Mouse (Mus musculus): ENCODE data around the gene Mpp3. TPM values are rescaled to one million over a fixed set of nuclear protein-coding genes. Genes with fewer than 3 reads are reported as not detected.

Gene Mpp3
- polyA plus RNA-seq, 1 experiment, result 3.8 TPM

DNA sequence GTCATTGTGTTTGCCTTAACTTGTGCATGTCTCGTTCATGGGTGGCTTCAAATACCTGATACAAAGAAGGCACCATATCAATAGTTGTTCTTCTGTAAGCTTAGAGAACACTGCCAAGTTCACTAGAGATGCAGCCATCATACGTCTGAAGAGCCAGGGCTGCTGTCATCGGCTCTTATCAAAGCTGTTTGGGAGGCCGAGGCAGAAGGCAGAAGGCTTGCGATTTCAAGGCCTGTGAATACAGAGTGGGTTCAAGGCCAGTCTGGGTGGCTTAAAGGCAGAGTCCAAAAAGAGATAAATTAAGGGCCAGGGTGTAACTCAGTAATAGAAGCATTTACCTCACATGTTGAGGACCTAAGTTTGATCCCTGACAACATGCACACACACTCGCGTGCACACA lies 8.1 kb upstream of the Mpp3 start:
- Histone ChIP-seq H3K9me3 (replicated peaks; ENCODE audit: control insufficient read depth, insufficient read depth, low read length, poor library complexity, severe bottlenecking) (no peaks in the 10 kb centered on the region), H3K4me1 (ENCODE audit: control insufficient read depth, insufficient read depth, low read length) (peaks cover 1% of the 10 kb centered on the region), H3K4me3 (ENCODE audit: low read depth, low read length) (no peak overlapping the region), H3K27me3 (ENCODE audit: control insufficient read depth, insufficient read depth, low read length, poor library complexity, severe bottlenecking) (no peaks in the 10 kb centered on the region), H3K27ac (ENCODE audit: insufficient read depth, low read length) (no peak overlapping the region), H3K9ac (ENCODE audit: low read depth, poor library complexity, severe bottlenecking) (no peak overlapping the region), H3K36me3 (ENCODE audit: control insufficient read depth, insufficient read depth, low read length, poor library complexity, severe bottlenecking) (no peaks in the 10 kb centered on the region)
- no peak for TF ChIP-seq EP300 (IDR thresholded peaks at IDR 0.05; ENCODE audit: insufficient read depth, low read depth, low read length)
- no peak for TF ChIP-seq CTCF (IDR thresholded peaks at IDR 0.05; ENCODE audit: low read depth, low read length)
- TF ChIP-seq POLR2A (IDR thresholded peaks at IDR 0.05; ENCODE audit: insufficient read depth, low read length), result no peak

DNA sequence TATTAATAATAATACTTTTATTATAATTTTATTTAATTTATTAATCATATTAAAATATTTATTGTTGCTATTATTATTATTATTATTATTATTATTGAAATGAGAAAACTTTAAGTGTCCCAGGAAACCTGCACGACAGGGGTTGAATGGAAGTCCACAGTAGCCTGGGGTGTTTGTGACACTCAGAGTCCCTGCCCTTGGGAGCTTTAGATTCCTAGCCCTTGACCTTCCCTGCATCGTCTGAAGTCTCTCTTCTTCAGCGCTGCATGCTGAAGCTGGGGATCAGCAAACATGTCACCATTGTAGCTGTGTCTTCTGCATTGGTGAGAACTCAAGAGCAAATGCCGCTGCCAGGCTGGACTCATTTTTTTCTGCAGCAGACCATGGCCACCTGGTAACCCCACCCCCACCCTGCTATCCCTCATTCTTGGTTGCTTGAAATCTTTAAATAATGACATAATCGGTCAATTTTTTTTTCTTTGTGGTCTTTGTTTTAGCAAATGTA lies 7.2 kb upstream of the Mpp3 start:
- Histone ChIP-seq H3K27me3 (ENCODE audit: control insufficient read depth, insufficient read depth, low read length, poor library complexity, severe bottlenecking) (no peaks in the 10 kb centered on the region), H3K9ac (ENCODE audit: low read depth, poor library complexity, severe bottlenecking) (no peak overlapping the region), H3K36me3 (ENCODE audit: control insufficient read depth, insufficient read depth, low read length, poor library complexity, severe bottlenecking) (no peaks in the 10 kb centered on the region), H3K27ac (ENCODE audit: insufficient read depth, low read length) (no peak overlapping the region), H3K4me1 (ENCODE audit: control insufficient read depth, insufficient read depth, low read length) (peaks cover 1% of the 10 kb centered on the region), H3K4me3 (ENCODE audit: low read depth, low read length) (no peak overlapping the region), H3K9me3 (replicated peaks; ENCODE audit: control insufficient read depth, insufficient read depth, low read length, poor library complexity, severe bottlenecking) (no peaks in the 10 kb centered on the region)
- TF ChIP-seq EP300 (IDR thresholded peaks at IDR 0.05; ENCODE audit: insufficient read depth, low read depth, low read length), result no peak
- no peak for TF ChIP-seq POLR2A (IDR thresholded peaks at IDR 0.05; ENCODE audit: insufficient read depth, low read length)
- no peak for TF ChIP-seq CTCF (IDR thresholded peaks at IDR 0.05; ENCODE audit: low read depth, low read length)

DNA sequence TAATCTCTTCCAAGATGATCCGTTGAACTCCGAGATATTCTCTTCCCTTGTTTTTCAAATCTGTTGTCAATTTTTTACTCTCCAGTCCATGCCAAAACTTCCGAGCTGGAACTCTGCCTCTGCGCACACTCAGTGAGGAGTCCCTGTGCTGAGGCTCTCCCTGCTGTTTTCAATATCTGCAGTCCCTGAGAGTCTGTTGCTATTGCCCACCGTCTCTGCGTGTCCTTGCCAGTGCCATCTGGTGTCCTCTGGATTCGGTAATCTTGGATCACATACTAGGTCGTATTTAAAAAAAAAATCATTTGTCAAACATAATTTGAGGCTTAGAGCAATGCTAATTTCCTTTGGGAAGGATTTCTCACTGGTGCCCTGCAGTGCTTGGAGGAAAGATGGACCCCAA lies 6.6 kb upstream of the Mpp3 start:
- no peaks in the 10 kb centered on the region for H3K36me3 ChIP-seq (ENCODE audit: control insufficient read depth, insufficient read depth, low read length, poor library complexity, severe bottlenecking)
- peaks cover 1% of the 10 kb centered on the region for H3K4me1 ChIP-seq (ENCODE audit: control insufficient read depth, insufficient read depth, low read length)
- TF ChIP-seq CTCF (IDR thresholded peaks at IDR 0.05; ENCODE audit: low read depth, low read length), result no peak
- TF ChIP-seq POLR2A (IDR thresholded peaks at IDR 0.05; ENCODE audit: insufficient read depth, low read length), result no peak
- no peak for TF ChIP-seq EP300 (IDR thresholded peaks at IDR 0.05; ENCODE audit: insufficient read depth, low read depth, low read length)
- H3K27me3 ChIP-seq (ENCODE audit: control insufficient read depth, insufficient read depth, low read length, poor library complexity, severe bottlenecking), result no peaks in the 10 kb centered on the region
- H3K4me3 ChIP-seq (ENCODE audit: low read depth, low read length), result no peak overlapping the region
- H3K9ac ChIP-seq (ENCODE audit: low read depth, poor library complexity, severe bottlenecking), result no peak overlapping the region
- H3K9me3 ChIP-seq (replicated peaks; ENCODE audit: control insufficient read depth, insufficient read depth, low read length, poor library complexity, severe bottlenecking), result no peaks in the 10 kb centered on the region
- no peak overlapping the region for H3K27ac ChIP-seq (ENCODE audit: insufficient read depth, low read length)

DNA sequence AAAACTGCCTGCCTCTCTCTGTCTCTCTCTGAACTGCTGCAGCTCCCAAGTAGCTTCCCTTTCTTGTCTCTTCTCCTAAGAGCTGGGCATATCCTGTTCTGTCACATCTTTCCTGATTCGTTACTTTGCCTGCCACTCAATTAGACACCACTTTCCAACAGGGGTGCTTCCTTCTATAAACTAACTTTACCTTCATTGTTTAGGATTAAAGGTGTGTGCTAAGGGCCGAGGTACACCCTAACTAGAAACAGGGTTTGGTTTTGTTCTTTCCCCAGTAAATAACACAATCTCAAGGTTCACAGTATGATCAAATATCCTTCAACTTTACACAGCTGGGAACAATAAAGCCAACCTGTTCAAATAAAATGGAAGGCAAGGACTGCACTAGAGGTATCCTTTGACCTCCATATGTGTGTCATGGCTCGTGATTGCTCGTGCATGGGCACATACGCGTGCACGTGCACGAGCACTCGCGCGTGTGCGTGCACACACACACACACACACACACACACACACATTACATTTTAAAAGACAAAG lies 4.9 kb upstream of the Mpp3 start:
- Histone ChIP-seq H3K9ac (ENCODE audit: low read depth, poor library complexity, severe bottlenecking) (no peak overlapping the region), H3K36me3 (ENCODE audit: control insufficient read depth, insufficient read depth, low read length, poor library complexity, severe bottlenecking) (no peaks in the 10 kb centered on the region), H3K4me1 (ENCODE audit: control insufficient read depth, insufficient read depth, low read length) (no peaks in the 10 kb centered on the region), H3K9me3 (replicated peaks; ENCODE audit: control insufficient read depth, insufficient read depth, low read length, poor library complexity, severe bottlenecking) (no peaks in the 10 kb centered on the region), H3K27ac (ENCODE audit: insufficient read depth, low read length) (no peak overlapping the region), H3K4me3 (ENCODE audit: low read depth, low read length) (no peak overlapping the region), H3K27me3 (ENCODE audit: control insufficient read depth, insufficient read depth, low read length, poor library complexity, severe bottlenecking) (no peaks in the 10 kb centered on the region)
- no peak for TF ChIP-seq POLR2A (IDR thresholded peaks at IDR 0.05; ENCODE audit: insufficient read depth, low read length)
- no peak for TF ChIP-seq CTCF (IDR thresholded peaks at IDR 0.05; ENCODE audit: low read depth, low read length)
- no peak for TF ChIP-seq EP300 (IDR thresholded peaks at IDR 0.05; ENCODE audit: insufficient read depth, low read depth, low read length)

DNA sequence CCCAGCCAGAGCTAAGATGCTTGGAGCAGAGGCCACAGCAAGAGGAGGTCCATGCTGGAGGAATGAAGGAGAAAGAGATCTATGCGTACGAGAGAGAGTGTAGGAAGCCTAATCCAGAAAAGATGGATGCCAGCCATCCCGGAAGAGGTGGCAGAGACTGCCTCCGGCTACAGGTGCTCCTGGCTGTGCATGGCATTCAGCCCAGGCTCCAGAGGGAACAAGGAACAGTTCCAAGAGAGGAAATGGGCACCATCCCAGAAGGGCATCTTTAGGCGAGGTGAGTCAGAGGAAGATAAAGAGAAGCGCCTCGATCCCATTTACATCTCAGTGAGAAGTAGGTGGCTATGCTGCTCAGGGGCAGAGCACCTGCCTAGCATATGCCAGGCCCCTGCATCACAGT lies 2.9 kb upstream of the Mpp3 start:
- TF ChIP-seq POLR2A (IDR thresholded peaks at IDR 0.05; ENCODE audit: insufficient read depth, low read length) (no peak), CTCF (IDR thresholded peaks at IDR 0.05; ENCODE audit: low read depth, low read length) (no peak), EP300 (IDR thresholded peaks at IDR 0.05; ENCODE audit: insufficient read depth, low read depth, low read length) (no peak)
- Histone ChIP-seq H3K4me1 (ENCODE audit: control insufficient read depth, insufficient read depth, low read length) (peaks cover 3% of the 10 kb centered on the region), H3K27ac (ENCODE audit: insufficient read depth, low read length) (no peak overlapping the region), H3K27me3 (ENCODE audit: control insufficient read depth, insufficient read depth, low read length, poor library complexity, severe bottlenecking) (no peaks in the 10 kb centered on the region; the same call in 1 of the 2 replicates), H3K4me3 (ENCODE audit: low read depth, low read length) (no peak overlapping the region), H3K9me3 (replicated peaks; ENCODE audit: control insufficient read depth, insufficient read depth, low read length, poor library complexity, severe bottlenecking) (no peaks in the 10 kb centered on the region), H3K36me3 (ENCODE audit: control insufficient read depth, insufficient read depth, low read length, poor library complexity, severe bottlenecking) (no peaks in the 10 kb centered on the region), H3K9ac (ENCODE audit: low read depth, poor library complexity, severe bottlenecking) (no peak overlapping the region)

DNA sequence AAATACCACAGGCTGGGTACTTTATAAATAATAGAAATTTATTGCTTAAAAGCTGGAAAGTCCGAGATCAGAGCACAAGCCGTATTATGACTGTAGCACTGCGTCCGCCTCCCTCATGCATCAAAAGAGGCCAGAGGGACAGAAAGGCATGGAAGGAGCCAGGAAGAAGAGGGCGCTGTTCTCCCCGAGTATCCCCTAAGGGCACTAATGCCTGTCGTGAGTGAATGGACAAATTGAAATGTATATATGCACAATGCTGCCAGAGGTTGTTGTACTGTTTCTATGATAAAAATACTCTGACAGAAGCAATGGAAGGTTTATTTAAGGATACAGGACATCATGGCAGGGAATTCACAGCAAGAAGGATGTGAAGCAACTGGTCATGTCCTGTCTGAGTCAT lies 1.7 kb upstream of the Mpp3 start:
- no peak overlapping the region for H3K9ac ChIP-seq (ENCODE audit: low read depth, poor library complexity, severe bottlenecking)
- H3K27me3 ChIP-seq (ENCODE audit: control insufficient read depth, insufficient read depth, low read length, poor library complexity, severe bottlenecking), result no peaks in the 10 kb centered on the region; the same call in 1 of the 2 replicates
- no peaks in the 10 kb centered on the region for H3K36me3 ChIP-seq (ENCODE audit: control insufficient read depth, insufficient read depth, low read length, poor library complexity, severe bottlenecking)
- H3K9me3 ChIP-seq (replicated peaks; ENCODE audit: control insufficient read depth, insufficient read depth, low read length, poor library complexity, severe bottlenecking), result no peaks in the 10 kb centered on the region
- no peak overlapping the region for H3K4me3 ChIP-seq (ENCODE audit: low read depth, low read length)
- peak; percentile 29 for TF ChIP-seq CTCF (IDR thresholded peaks at IDR 0.05; ENCODE audit: low read depth, low read length)
- TF ChIP-seq POLR2A (IDR thresholded peaks at IDR 0.05; ENCODE audit: insufficient read depth, low read length), result no peak
- no peak for TF ChIP-seq EP300 (IDR thresholded peaks at IDR 0.05; ENCODE audit: insufficient read depth, low read depth, low read length)
- no peak overlapping the region for H3K27ac ChIP-seq (ENCODE audit: insufficient read depth, low read length)
- peaks cover 7% of the 10 kb centered on the region for H3K4me1 ChIP-seq (ENCODE audit: control insufficient read depth, insufficient read depth, low read length)
